25 mouse cellular contexts compared by ENCODE assay signal in genomic region chr11:41914066-41914465, GRCm38 (mm10).
DNase-seq lines count a peak whose midpoint lies in the region; ATAC-seq lines count a peak whose summit lies in the region.
"Had no signal": no experiment of that assay in that cellular context is flagged by ENCODE, and none has a peak within 500 bp of the region (broad histone marks: within the 10 kb centered on the region; RNA-seq: fewer than 3 reads in every experiment).

No protein-coding gene starts in this region.

- no peak overlapping the region for H3K9ac ChIP-seq in midbrain, embryonic 11.5 days (ENCODE audit: low read length)
- H3K9ac ChIP-seq: forebrain, postnatal 0 days; heart, embryonic 12.5 days; heart, embryonic 15.5 days; hindbrain, embryonic 14.5 days had no signal

- intact Hi-C loops in gastrocnemius, postnatal 14 days (cut with DNase I; ENCODE audit: low total_unique reads): no loop called here

- no peak overlapping the region for H3K4me3 ChIP-seq in midbrain, embryonic 11.5 days (ENCODE audit: low read depth, low read length)
- no peak overlapping the region for H3K4me3 ChIP-seq in midbrain, embryonic 10.5 days
- H3K4me3 ChIP-seq: gastrocnemius, adult 2 months; heart, embryonic 12.5 days; heart, embryonic 15.5 days; hindbrain, embryonic 10.5 days had no signal

- H3K4me2 ChIP-seq in midbrain, embryonic 11.5 days: no peak overlapping the region
- H3K4me2 ChIP-seq: heart, embryonic 12.5 days; heart, embryonic 15.5 days; hindbrain, embryonic 14.5 days had no signal

- no peaks in the 10 kb centered on the region for H3K4me1 ChIP-seq in midbrain, embryonic 11.5 days (ENCODE audit: control insufficient read depth, insufficient read depth, low read length)
- 0 out of 2 replicates have a peak, but pooled peaks cover 4% of the 10 kb centered on the region for H3K4me1 ChIP-seq in midbrain, embryonic 10.5 days
- H3K4me1 ChIP-seq: heart, embryonic 12.5 days; heart, embryonic 15.5 days; hindbrain, embryonic 10.5 days had no signal

- no peaks in the 10 kb centered on the region for H3K9me3 ChIP-seq in midbrain, embryonic 11.5 days (ENCODE audit: control insufficient read depth, low read length)
- H3K9me3 ChIP-seq in midbrain, embryonic 10.5 days (replicated peaks): no peaks in the 10 kb centered on the region
- H3K9me3 ChIP-seq: heart, embryonic 12.5 days; heart, embryonic 15.5 days; hindbrain, embryonic 10.5 days had no signal

- H3K27me3 ChIP-seq in midbrain, embryonic 11.5 days (ENCODE audit: control insufficient read depth, insufficient read depth, low read length): no peaks in the 10 kb centered on the region
- H3K27me3 ChIP-seq in midbrain, embryonic 10.5 days (ENCODE audit: low read depth, poor library complexity, severe bottlenecking): no peaks in the 10 kb centered on the region
- H3K27me3 ChIP-seq: heart, embryonic 12.5 days; heart, embryonic 15.5 days had no signal

- H3K36me3 ChIP-seq in midbrain, embryonic 11.5 days (ENCODE audit: control insufficient read depth, insufficient read depth, low read length): no peaks in the 10 kb centered on the region
- no peaks in the 10 kb centered on the region for H3K36me3 ChIP-seq in midbrain, embryonic 10.5 days
- H3K36me3 ChIP-seq: heart, embryonic 12.5 days; heart, embryonic 15.5 days; hindbrain, embryonic 10.5 days had no signal

- peak; percentile 71 for DNase-seq in midbrain, embryonic 11.5 days (ENCODE audit: low spot score, missing footprints)
- DNase-seq in midbrain, embryonic 10.5 days (ENCODE audit: low spot score): no peak
- peak; percentile 28 for DNase-seq in embryo, embryonic 10.5 days (ENCODE audit: low spot score)
- DNase-seq in retina, embryonic 14.5 days (ENCODE audit: low spot score): peak; percentile 64
- no peak for DNase-seq in spleen, postnatal 4 days (ENCODE audit: low spot score in 2 of 2)
- no peak for DNase-seq in gastrocnemius, postnatal 14 days
- DNase-seq: adrenal gland, adult 8-10 months; adrenal gland, postnatal 25 days; cerebellum, adult 11-12 months; cerebellum, adult 8-10 months; cerebellum, postnatal 10 days; cerebellum, postnatal 36 days; forebrain, postnatal 0 days; gastrocnemius, adult 2 months; gastrocnemius, postnatal 25 days; heart, adult 18-20 months; heart, postnatal 10 days; heart, postnatal 36 days had no signal

- ATAC-seq in midbrain, embryonic 11.5 days (ENCODE audit: low FRiP score): no peak
- ATAC-seq: activated CD4-positive, CD25-positive, alpha-beta regulatory T cell, adult 4 months; CD4-positive, CD25-positive, alpha-beta regulatory T cell, adult 4 months; forebrain, embryonic 14.5 days; forebrain, postnatal 0 days had no signal

- 29% methylated on average over 6 of the region's 6 CpGs for WGBS in midbrain, embryonic 11.5 days
- 37% methylated on average over 6 of the region's 6 CpGs for WGBS in midbrain, embryonic 10.5 days

- H3K27ac ChIP-seq in midbrain, embryonic 11.5 days (ENCODE audit: low read depth, low read length): no peak overlapping the region
- H3K27ac ChIP-seq in midbrain, embryonic 10.5 days (replicated peaks): no peak overlapping the region
- H3K27ac ChIP-seq: gastrocnemius, adult 2 months; heart, embryonic 15.5 days; hindbrain, embryonic 10.5 days; hindbrain, embryonic 14.5 days had no signal

Comparison
In these comparisons a context has a peak if more than half of its experiments do, and no peak if none do; other contexts are left out.
1. DNase-seq: peak in midbrain, embryonic 11.5 days (single experiment), embryo, embryonic 10.5 days (single experiment) and retina, embryonic 14.5 days (single experiment); none in midbrain, embryonic 10.5 days (single experiment), spleen, postnatal 4 days (0 of 2) and gastrocnemius, postnatal 14 days (single experiment).